Mouse (Mus musculus): Measurements from ENCODE around the gene Zfp574. TPM values are rescaled to one million over a fixed set of nuclear protein-coding genes. Genes with fewer than 3 reads are reported as not detected.

The Zfp574 gene
- polyA plus RNA-seq, 1 experiment from 2014 or later = 12.9 TPM

- ATAC-seq (ENCODE audit: low FRiP score, low TSS enrichment) (no peak), DNase-seq (ENCODE audit: low spot score) (no peak)
- Histone ChIP-seq H3K4me3 (ENCODE audit: low read depth, low read length) (no peak overlapping the region), H3K4me2 (replicated peaks; ENCODE audit: low read depth) (no peak overlapping the region), H3K9ac (ENCODE audit: low read length) (no peak overlapping the region), H3K27ac (replicated peaks) (no peak overlapping the region), H3K36me3 (ENCODE audit: control insufficient read depth, insufficient read depth, low read length) (no peaks in the 10 kb centered on the region), H3K9me3 (ENCODE audit: control insufficient read depth, low read length) (no peaks in the 10 kb centered on the region), H3K4me1 (replicated peaks; ENCODE audit: control insufficient read depth, insufficient read depth) (no peaks in the 10 kb centered on the region), H3K27me3 (ENCODE audit: control insufficient read depth, insufficient read depth, low read length) (no peaks in the 10 kb centered on the region)
- WGBS = 69% methylated on average over 12 of the region's 12 CpGs
- TF ChIP-seq EP300 (optimal IDR thresholded peaks at IDR 0.05) (no peak), CTCF (IDR thresholded peaks at IDR 0.05; ENCODE audit: low read depth) (no peak)
These were observed 37.0 kb downstream of the Zfp574 start for GRCm38 (mm10) chr7:25109355-25109754.

GRCm38 (mm10) chr7:25110336-25110735 lies 38.0 kb downstream of the Zfp574 start:
- Histone ChIP-seq H3K36me3 (ENCODE audit: control insufficient read depth, insufficient read depth, low read length) (no peaks in the 10 kb centered on the region), H3K9me3 (ENCODE audit: control insufficient read depth, low read length) (no peaks in the 10 kb centered on the region), H3K4me1 (replicated peaks; ENCODE audit: control insufficient read depth, insufficient read depth) (no peaks in the 10 kb centered on the region), H3K4me2 (replicated peaks; ENCODE audit: low read depth) (no peak overlapping the region), H3K4me3 (ENCODE audit: low read depth, low read length) (no peak overlapping the region), H3K9ac (ENCODE audit: low read length) (no peak overlapping the region), H3K27me3 (ENCODE audit: control insufficient read depth, insufficient read depth, low read length) (no peaks in the 10 kb centered on the region), H3K27ac (replicated peaks) (no peak overlapping the region)
- no peak for ATAC-seq (ENCODE audit: low FRiP score, low TSS enrichment)
- WGBS = 79% methylated on average over 9 of the region's 9 CpGs
- no peak for DNase-seq (ENCODE audit: low spot score)
- TF ChIP-seq EP300 (optimal IDR thresholded peaks at IDR 0.05) (no peak), CTCF (IDR thresholded peaks at IDR 0.05; ENCODE audit: low read depth) (no peak)

- no peak for ATAC-seq (ENCODE audit: low FRiP score, low TSS enrichment)
These were observed 40.0 kb downstream of the Zfp574 start for GRCm38 (mm10) chr7:25112178-25112955.

GRCm38 (mm10) chr7:25112956-25113603 lies 40.7 kb downstream of the Zfp574 start:
- no peak overlapping the region for H3K4me2 ChIP-seq (replicated peaks; ENCODE audit: low read depth)
- H3K36me3 ChIP-seq (ENCODE audit: control insufficient read depth, insufficient read depth, low read length) = no peaks in the 10 kb centered on the region
- H3K27ac ChIP-seq (replicated peaks) = no peak overlapping the region
- WGBS = 78% methylated on average over 16 of the region's 16 CpGs
- H3K4me3 ChIP-seq (ENCODE audit: low read depth, low read length) = no peak overlapping the region
- H3K4me1 ChIP-seq (replicated peaks; ENCODE audit: control insufficient read depth, insufficient read depth) = no peaks in the 10 kb centered on the region
- no peak for TF ChIP-seq CTCF (IDR thresholded peaks at IDR 0.05; ENCODE audit: low read depth)
- no peak for TF ChIP-seq EP300 (optimal IDR thresholded peaks at IDR 0.05)
- no peak overlapping the region for H3K9ac ChIP-seq (ENCODE audit: low read length)
- ATAC-seq (ENCODE audit: low FRiP score, low TSS enrichment) (no peak), DNase-seq (ENCODE audit: low spot score) (no peak)
- H3K9me3 ChIP-seq (ENCODE audit: control insufficient read depth, low read length) = no peaks in the 10 kb centered on the region
- H3K27me3 ChIP-seq (ENCODE audit: control insufficient read depth, insufficient read depth, low read length) = no peaks in the 10 kb centered on the region

More at GRCm38 (mm10) chr7:25112178-25112955, 40.0 kb downstream of the Zfp574 start:
- Histone ChIP-seq H3K27me3 (ENCODE audit: control insufficient read depth, insufficient read depth, low read length) (no peaks in the 10 kb centered on the region), H3K4me2 (replicated peaks; ENCODE audit: low read depth) (no peak overlapping the region), H3K4me1 (replicated peaks; ENCODE audit: control insufficient read depth, insufficient read depth) (no peaks in the 10 kb centered on the region), H3K9ac (ENCODE audit: low read length) (no peak overlapping the region), H3K36me3 (ENCODE audit: control insufficient read depth, insufficient read depth, low read length) (no peaks in the 10 kb centered on the region), H3K27ac (replicated peaks) (no peak overlapping the region), H3K4me3 (ENCODE audit: low read depth, low read length) (no peak overlapping the region), H3K9me3 (ENCODE audit: control insufficient read depth, low read length) (no peaks in the 10 kb centered on the region)
- TF ChIP-seq EP300 (optimal IDR thresholded peaks at IDR 0.05) (no peak), CTCF (IDR thresholded peaks at IDR 0.05; ENCODE audit: low read depth) (no peak)
- DNase-seq (ENCODE audit: low spot score) = no peak
- 78% methylated on average over 17 of the region's 17 CpGs for WGBS

- WGBS = 51% methylated on average over 15 of the region's 25 CpGs
- no peak overlapping the region for H3K4me3 ChIP-seq (ENCODE audit: low read depth, low read length)
- no peak for DNase-seq (ENCODE audit: low spot score)
- peak; percentile 52 for ATAC-seq (ENCODE audit: low FRiP score, low TSS enrichment)
- H3K27me3 ChIP-seq (ENCODE audit: control insufficient read depth, insufficient read depth, low read length) = no peaks in the 10 kb centered on the region
- TF ChIP-seq CTCF (IDR thresholded peaks at IDR 0.05; ENCODE audit: low read depth) (no peak), EP300 (optimal IDR thresholded peaks at IDR 0.05) (no peak)
- H3K27ac ChIP-seq (replicated peaks) = no peak overlapping the region
- no peak overlapping the region for H3K4me2 ChIP-seq (replicated peaks; ENCODE audit: low read depth)
- H3K9ac ChIP-seq (ENCODE audit: low read length) = no peak overlapping the region
- no peaks in the 10 kb centered on the region for H3K9me3 ChIP-seq (ENCODE audit: control insufficient read depth, low read length)
- H3K4me1 ChIP-seq (replicated peaks; ENCODE audit: control insufficient read depth, insufficient read depth) = no peaks in the 10 kb centered on the region
- H3K36me3 ChIP-seq (ENCODE audit: control insufficient read depth, insufficient read depth, low read length) = no peaks in the 10 kb centered on the region
These were observed 47.9 kb downstream of the Zfp574 start for GRCm38 (mm10) chr7:25120061-25120834.
